Mouse (Mus musculus): ENCODE measurements at regions not wholly inside any gene's neighbourhood (a gene's known extent, or its start where the extent isn't known, plus 50 kb on each side); places are given as distances from the start of the nearest gene placed in this dataset.

GRCm38 (mm10) chr10:17599831-17600761, 122.9 kb upstream of the Cited2 start:
- in situ Hi-C loops (cut with MboI; ENCODE audit: unreplicated experiment in 2 of 2), result no loop called here

GRCm38 (mm10) chr10:17600762-17601108, 122.3 kb upstream of the Cited2 start:
- in situ Hi-C loops (cut with MboI; ENCODE audit: unreplicated experiment in 2 of 2), result no loop called here

GRCm38 (mm10) chr10:17602446-17602845, 120.6 kb upstream of the Cited2 start:
- in situ Hi-C loops (cut with MboI; ENCODE audit: unreplicated experiment in 2 of 2), result no loop called here

- in situ Hi-C loops (cut with MboI; ENCODE audit: unreplicated experiment in 2 of 2), result no loop called here
These were observed 114.8 kb upstream of the Cited2 start for GRCm38 (mm10) chr10:17608220-17608619.

- in situ Hi-C loops (cut with MboI; ENCODE audit: unreplicated experiment in 2 of 2), result no loop called here
These were observed 112.4 kb upstream of the Cited2 start for GRCm38 (mm10) chr10:17610592-17610991.

GRCm38 (mm10) chr10:17613281-17613680, 109.7 kb upstream of the Cited2 start:
- in situ Hi-C loops (cut with MboI; ENCODE audit: unreplicated experiment in 2 of 2), result no loop called here

GRCm38 (mm10) chr10:17618024-17618423, 105.0 kb upstream of the Cited2 start:
- in situ Hi-C loops (cut with MboI; ENCODE audit: unreplicated experiment in 2 of 2), result no loop called here

GRCm38 (mm10) chr10:17619617-17620016, 103.4 kb upstream of the Cited2 start:
- in situ Hi-C loops (cut with MboI; ENCODE audit: unreplicated experiment in 2 of 2), result no loop called here

GRCm38 (mm10) chr10:17621703-17622385, 101.2 kb upstream of the Cited2 start:
- in situ Hi-C loops (cut with MboI; ENCODE audit: unreplicated experiment in 2 of 2), result no loop called here

GRCm38 (mm10) chr10:17622802-17623201, 100.2 kb upstream of the Cited2 start:
- in situ Hi-C loops (cut with MboI; ENCODE audit: unreplicated experiment in 2 of 2), result no loop called here

GRCm38 (mm10) chr10:17629709-17630108, 93.3 kb upstream of the Cited2 start:
- in situ Hi-C loops (cut with MboI; ENCODE audit: unreplicated experiment in 2 of 2), result no loop called here

- in situ Hi-C loops (cut with MboI; ENCODE audit: unreplicated experiment in 2 of 2), result no loop called here
These were observed 92.0 kb upstream of the Cited2 start for GRCm38 (mm10) chr10:17630861-17631581.

- in situ Hi-C loops (cut with MboI; ENCODE audit: unreplicated experiment in 2 of 2), result no loop called here
These were observed 91.2 kb upstream of the Cited2 start for GRCm38 (mm10) chr10:17631817-17632216.

GRCm38 (mm10) chr10:17632959-17633674, 89.9 kb upstream of the Cited2 start:
- in situ Hi-C loops (cut with MboI; ENCODE audit: unreplicated experiment in 2 of 2), result no loop called here

- in situ Hi-C loops (cut with MboI; ENCODE audit: unreplicated experiment in 2 of 2), result no loop called here
These were observed 77.7 kb upstream of the Cited2 start for GRCm38 (mm10) chr10:17645363-17645762.

GRCm38 (mm10) chr10:17646391-17646790, 76.6 kb upstream of the Cited2 start:
- in situ Hi-C loops (cut with MboI; ENCODE audit: unreplicated experiment in 2 of 2), result no loop called here

GRCm38 (mm10) chr10:17648077-17648476, 74.9 kb upstream of the Cited2 start:
- in situ Hi-C loops (cut with MboI; ENCODE audit: unreplicated experiment in 2 of 2), result no loop called here

- in situ Hi-C loops (cut with MboI; ENCODE audit: unreplicated experiment in 2 of 2), result no loop called here
These were observed 71.8 kb upstream of the Cited2 start for GRCm38 (mm10) chr10:17650997-17651750.

GRCm38 (mm10) chr10:17653325-17653724, 69.7 kb upstream of the Cited2 start:
- in situ Hi-C loops (cut with MboI; ENCODE audit: unreplicated experiment in 2 of 2), result no loop called here

GRCm38 (mm10) chr10:17653785-17654184, 69.2 kb upstream of the Cited2 start:
- in situ Hi-C loops (cut with MboI; ENCODE audit: unreplicated experiment in 2 of 2), result no loop called here

Measured in v-Abl transformed pro-B cells (cell line).